Mouse (Mus musculus): ENCODE measurements around the gene Fbxo40.

Gene Fbxo40

GRCm38 (mm10) chr16:36921067-36921613 lies 69.1 kb downstream of the Fbxo40 start:
- DNase-seq: no peak

- DNase-seq: no peak
Measured at GRCm38 (mm10) chr16:36920410-36920809, 69.9 kb downstream of the Fbxo40 start.

GRCm38 (mm10) chr16:36918505-36918904 lies 71.8 kb downstream of the Fbxo40 start:
- DNase-seq: no peak

GRCm38 (mm10) chr16:36914195-36914594 lies 76.1 kb downstream of the Fbxo40 start:
- DNase-seq: no peak

Measured in cerebellum, adult 8-10 months (tissue).